Mouse (Mus musculus): Measurements from ENCODE around the gene 3110082J24Rik.

DNA sequence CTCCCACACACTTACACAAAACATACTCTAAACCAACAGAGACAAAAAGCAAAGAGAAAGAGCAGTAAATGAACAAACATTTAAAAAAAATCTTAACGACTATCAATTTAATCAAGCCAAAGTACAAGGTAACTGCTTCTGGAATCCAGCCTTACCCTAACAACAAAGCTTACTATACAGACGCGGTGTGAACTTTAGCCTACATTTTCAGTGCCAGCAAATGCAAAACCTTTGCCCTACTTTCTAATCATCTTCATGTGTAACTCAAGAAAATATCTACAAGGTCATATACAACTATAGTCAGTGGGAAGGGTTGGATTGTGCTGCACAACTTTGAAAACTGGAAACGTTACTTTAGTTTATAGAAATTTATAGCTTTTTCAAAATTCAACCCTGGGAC lies 46.1 kb upstream of the 3110082J24Rik start:
- TF ChIP-seq CTCF (IDR thresholded peaks at IDR 0.05; ENCODE audit: low read depth, low read length) (no peak), GATA1 (IDR thresholded peaks at IDR 0.05; ENCODE audit: borderline replicate concordance, low read length) (no peak)
